Mouse (Mus musculus) cerebellum, adult 8-10 months (tissue): ENCODE data around the gene Thbs3.

Experiments used
- DNase-seq: peaks from one replicate; pipeline ENCODE4 v3.0.0; 2022

Gene Thbs3

DNA sequence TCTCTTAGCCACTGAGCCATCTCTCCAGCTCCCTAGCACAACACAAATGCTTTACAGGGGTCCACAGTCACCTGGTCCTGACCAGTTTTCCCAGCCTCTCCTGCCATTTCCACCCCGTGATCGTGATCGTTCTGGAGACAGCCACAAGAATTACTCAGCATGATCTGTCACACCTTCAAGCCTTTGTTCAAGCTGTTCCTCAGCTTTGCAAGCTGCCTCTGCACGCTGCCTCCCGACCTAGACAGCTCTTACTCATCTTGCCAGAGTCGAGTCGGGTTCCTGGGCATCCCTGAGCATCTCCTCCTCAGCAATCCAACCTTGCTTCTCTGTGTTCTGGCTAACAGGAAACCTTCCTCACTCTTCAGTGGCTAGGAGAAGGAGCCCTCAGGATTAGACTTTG is 44.1 kb downstream of the Thbs3 start, which contains the start of gene Dpm3:
Dpm3 (plus strand) TSS at position 283 of the 400 bp plus-strand sequence.
- no peak for DNase-seq

DNA sequence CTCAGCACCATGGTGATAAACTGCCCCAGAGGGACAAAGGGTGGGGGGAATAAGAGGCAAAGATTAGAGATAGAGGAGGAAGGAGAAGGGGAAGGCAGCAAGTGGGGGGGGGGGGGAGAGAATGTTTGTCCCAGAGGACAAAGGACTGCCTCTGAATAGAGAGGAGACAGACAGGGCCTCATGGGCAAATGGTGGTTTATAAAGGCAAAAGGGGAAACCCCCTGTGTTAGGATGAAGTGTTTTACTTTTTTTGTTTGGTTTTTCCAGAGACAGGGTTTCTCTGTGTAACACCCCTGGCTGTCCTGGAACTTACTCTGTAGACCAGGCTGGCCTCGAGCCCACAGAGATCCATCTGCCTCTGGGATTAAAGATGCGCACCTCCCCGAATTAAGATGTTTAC is 45.2 kb downstream of the Thbs3 start:
- no peak for DNase-seq

DNA sequence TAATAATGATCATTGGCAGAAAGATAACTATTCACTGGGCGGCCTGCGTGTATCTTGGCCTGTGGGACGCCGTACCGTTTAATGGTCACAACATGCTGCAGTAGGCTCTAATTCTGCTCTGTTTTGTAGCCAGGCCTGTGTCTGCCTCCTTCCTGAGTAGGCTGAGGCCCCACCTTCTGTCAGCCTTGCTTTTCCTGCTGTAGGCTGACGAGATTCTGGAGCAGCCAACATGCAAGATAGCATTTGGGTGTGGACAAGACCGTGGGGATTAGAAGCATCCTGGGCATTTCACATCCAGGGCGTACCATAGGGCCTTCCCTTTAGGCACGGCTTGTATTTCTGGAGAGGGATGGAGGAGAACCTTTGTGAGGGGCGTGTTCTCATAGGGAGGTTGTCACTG is 47.4 kb downstream of the Thbs3 start:
- DNase-seq: no peak

DNA sequence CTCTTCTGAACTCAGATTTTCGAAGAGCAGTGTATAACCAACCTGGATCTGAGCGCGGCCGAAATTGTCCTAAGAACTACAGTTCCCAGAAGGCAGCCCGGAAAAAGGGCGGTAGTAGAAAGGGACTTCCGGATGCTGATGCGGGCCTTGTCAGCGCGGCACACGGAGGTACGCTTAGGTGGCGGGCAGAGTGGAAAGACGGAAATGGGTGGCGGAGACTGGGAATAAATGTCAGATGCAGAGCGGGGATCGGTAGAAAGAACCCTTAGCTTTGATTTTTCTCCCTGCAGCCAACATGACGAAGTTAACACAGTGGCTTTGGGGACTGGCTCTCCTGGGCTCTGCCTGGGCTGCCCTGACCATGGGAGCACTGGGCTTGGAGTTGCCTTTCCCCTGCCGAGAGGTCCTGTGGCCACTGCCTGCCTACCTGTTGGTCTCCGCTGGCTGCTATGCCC is 51.5 kb downstream of the Thbs3 start:
- peak; percentile 81 for DNase-seq

DNA sequence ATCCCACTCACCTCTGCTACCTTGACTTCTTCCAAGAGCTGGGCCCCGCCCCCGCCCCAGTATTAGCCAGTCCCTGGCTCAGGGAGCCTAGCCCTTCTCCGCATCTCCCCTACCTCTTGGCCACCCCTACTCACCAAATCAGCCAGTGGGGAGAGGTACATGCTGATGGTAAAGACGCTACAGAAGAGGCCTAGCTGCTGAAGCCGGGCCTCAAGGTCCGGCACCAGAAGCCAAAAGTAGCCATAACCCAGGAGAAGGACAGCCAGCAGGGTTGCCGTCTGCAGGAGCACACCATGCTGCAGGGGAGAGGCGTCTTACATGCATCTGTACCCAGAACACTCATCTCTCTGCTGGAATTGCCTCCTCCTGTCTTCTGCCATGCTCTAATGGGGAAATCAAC is 53.9 kb downstream of the Thbs3 start:
- no peak for DNase-seq

DNA sequence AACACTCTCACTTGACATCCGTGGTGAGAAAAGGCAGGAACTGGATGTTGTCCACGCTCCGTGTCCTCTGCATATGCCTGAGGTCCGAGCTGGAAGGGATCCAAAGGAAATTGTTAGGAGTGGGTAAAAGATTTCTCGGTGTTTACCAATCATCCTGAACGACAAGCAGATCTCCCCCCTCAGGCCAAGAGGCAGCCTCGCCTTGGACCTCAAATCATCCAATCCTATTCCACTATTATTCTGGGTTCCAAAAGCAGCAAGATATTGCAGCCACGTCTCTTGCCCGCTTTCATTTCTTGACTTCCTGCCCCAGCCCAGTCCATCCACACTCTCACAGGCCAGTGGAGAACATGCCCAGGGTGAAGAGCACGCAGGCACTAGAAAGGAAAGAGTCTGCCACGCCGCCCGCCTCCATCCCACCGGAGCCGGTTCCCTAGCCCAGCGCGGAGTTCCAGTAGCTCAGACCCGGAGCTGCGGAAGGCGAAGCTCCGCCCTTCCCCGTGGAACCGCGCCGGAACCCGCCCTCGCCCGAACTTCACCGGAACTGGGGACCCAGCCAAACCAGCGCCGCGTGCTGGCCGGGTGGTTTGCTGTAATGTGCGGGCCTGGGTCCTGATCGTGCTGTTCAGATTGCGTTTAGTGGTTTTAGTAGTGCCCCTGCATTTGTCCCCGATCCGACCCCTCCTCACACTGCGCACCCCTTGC is 55.2 kb downstream of the Thbs3 start, which contains the start of gene Slc50a1:
Slc50a1 (minus strand) TSS at position 520 of the 705 bp plus-strand sequence.
- peak; percentile 81 for DNase-seq

DNA sequence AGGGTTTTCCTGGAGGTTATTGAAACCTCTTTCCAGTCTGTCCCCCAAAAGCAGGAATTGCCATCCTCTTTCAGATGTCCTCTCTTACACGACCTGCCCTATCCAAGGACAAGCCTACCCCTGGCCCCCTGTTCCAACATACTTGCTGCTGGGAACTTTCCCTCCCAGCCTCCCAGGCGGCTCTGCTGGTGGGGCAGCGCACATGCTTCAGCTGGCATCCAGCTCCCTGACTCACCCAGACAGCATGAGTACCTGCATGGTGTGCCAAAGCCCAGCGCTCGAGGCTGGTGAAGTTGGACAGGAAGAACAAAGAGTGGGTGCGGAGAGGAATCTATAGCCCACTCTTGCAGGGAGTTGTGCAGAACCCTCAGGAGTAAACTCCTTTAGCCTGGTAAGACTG is 55.9 kb downstream of the Thbs3 start:
- DNase-seq: peak; percentile 55

DNA sequence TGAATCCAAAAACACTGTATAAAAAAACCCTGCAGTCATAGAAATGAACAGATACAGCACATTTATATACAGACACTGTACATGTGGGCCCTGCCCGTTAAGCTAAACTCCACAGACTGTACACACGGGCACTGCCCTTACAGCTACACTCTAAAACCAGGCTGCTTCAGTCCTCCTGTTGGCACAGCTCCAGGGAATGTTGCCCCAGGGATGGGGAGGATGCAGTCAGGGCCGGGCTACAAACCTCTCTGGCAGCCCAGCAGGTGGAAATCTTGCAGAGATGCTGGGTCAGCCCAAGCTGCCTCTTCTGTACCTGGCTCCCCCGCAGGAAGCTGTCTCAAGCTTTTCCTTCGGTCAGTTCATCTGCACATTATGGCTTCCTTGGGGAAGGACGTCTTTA is 56.8 kb downstream of the Thbs3 start:
- DNase-seq: no peak

DNA sequence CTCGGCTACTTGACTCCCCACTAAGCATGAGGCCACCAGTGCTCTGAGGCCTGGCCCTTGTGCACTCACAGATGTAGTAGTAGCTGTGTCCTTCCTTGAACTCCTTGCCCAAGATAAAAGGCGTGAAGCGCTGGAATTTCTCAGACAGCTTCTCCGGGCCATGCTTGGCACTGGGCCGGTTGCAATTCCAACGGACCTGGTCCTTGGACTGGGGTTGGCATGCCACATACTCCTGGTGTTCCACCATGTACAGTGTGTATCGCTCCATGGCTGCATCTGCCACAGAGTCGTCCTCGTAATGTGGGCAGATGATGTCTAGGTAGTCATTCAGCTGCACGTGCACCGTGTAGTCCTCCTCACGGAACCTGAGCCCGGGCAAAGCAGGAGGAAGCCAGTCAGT is 61.1 kb downstream of the Thbs3 start:
- DNase-seq: no peak
